Mouse (Mus musculus) liver, embryonic 14.5 days (tissue): Measurements from ENCODE around the gene Wfdc3.

ENCODE experiments used
- CTCF ChIP-seq: IDR thresholded peaks from 2 replicates; pipeline ENCODE4 v1.5.1; 2016; ENCODE audit warnings: antibody characterized with exemption, low read depth, control low read depth
- EP300 ChIP-seq: IDR thresholded peaks from 2 replicates; pipeline ENCODE4 v1.6.1; 2016; ENCODE audit warnings: antibody characterized with exemption, low read depth

- no peak for TF ChIP-seq CTCF
- TF ChIP-seq EP300 = no peak
These were observed 16.2 kb upstream of the Wfdc3 start for GRCm38 (mm10) chr2:164761971-164762370.
